Mouse (Mus musculus): Measurements from ENCODE around the gene BC030870. TPM values are rescaled to one million over a fixed set of nuclear protein-coding genes. Genes with fewer than 3 reads are reported as not detected.

Gene BC030870
- polyA plus RNA-seq, 1 experiment from 2014 or later = not detected

DNA sequence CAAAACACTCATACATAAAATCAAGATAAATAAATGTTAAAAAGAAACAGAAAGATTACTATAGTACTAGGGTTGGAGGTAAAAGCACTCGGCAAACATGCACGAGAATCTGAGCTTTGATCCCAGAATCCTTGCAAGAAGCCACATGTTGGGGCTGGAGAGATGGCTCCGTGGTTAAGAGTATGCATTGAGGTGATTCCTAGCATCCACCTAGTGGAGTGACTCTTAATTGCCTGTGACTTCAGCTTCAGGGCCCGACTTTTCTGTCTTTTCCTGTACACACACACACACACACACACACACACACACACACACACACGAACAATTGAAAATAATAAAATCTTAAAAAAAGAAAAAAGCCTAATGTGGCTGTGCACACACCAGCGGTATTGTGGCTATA is 20.4 kb downstream of the BC030870 start:
- no peak overlapping the region for H3K4me3 ChIP-seq (replicated peaks)
- 77% methylated on average over 6 of the region's 6 CpGs for WGBS
- H3K36me3 ChIP-seq = no peaks in the 10 kb centered on the region
- H3K27me3 ChIP-seq = no peaks in the 10 kb centered on the region
- no peak overlapping the region for H3K9ac ChIP-seq (replicated peaks)
- H3K4me2 ChIP-seq = no peak overlapping the region
- H3K9me3 ChIP-seq = no peaks in the 10 kb centered on the region
- no peaks in the 10 kb centered on the region for H3K4me1 ChIP-seq (replicated peaks)
- H3K27ac ChIP-seq = no peak overlapping the region
- no peak for ATAC-seq (ENCODE audit: insufficient number of reproducible peaks, insufficient read depth, low FRiP score, low TSS enrichment, low read depth)

DNA sequence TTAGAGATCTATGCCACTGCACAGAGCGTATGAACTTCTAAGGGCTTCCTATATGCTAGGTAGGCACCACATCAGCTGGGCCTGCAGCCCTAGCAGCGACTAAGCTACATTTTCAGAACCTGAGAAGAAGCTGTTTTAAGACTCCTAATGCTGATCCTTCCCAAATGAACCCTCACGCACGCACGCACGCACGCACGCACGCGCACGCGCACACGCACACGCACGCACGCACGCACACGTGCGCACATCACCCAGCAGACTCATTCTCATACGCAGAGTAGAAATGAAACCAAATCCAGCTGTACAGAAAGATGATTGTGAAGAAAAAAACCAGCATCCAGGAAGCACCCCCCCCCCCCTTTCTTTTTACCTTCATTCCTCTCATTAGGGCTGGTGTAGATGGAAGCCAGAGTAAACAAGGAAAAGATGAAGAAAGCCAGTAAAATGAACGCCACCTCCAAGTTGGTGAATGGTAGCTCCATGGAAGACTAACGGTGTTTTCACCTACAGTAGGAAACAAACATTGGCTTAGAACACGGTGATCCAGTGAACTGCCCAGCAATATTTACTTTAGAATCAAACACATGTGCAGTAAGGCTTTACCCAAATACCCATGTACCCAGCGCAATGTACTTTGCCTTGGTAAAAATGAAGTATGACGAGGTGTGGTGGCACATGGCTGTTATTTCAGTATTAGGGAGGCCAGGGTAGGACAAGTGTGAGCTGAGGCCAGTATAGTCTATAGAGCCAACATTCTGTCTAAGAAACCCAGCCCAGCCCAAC is 21.2 kb downstream of the BC030870 start:
- Histone ChIP-seq H3K4me1 (replicated peaks) (no peaks in the 10 kb centered on the region), H3K9me3 (no peaks in the 10 kb centered on the region), H3K4me3 (replicated peaks) (no peak overlapping the region), H3K9ac (replicated peaks) (no peak overlapping the region), H3K36me3 (no peaks in the 10 kb centered on the region), H3K27ac (no peak overlapping the region), H3K27me3 (no peaks in the 10 kb centered on the region), H3K4me2 (no peak overlapping the region)
- WGBS = 92% methylated on average over 25 of the region's 25 CpGs
- ATAC-seq (ENCODE audit: insufficient number of reproducible peaks, insufficient read depth, low FRiP score, low TSS enrichment, low read depth) = no peak

DNA sequence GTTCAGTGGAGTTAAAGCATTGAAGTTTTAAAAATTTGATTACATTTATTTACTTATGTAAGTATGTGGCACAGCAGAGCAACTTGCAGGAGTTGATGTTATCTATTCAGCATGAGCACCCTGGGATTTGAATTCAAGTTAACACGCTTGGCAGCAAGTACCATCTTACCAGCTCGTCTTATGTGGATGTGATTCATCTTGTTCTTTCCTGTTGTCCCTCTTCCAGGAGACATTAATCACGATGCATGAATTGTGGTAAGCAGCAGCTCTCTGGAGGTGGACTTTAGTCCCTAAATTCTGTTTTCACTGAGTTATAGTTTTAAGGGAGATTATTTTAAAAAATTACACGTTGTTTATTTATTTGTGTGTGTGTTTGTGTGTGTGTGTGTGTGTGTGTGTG is 25.3 kb downstream of the BC030870 start:
- H3K4me3 ChIP-seq (replicated peaks) = no peak overlapping the region
- H3K36me3 ChIP-seq = no peaks in the 10 kb centered on the region
- ATAC-seq (ENCODE audit: insufficient number of reproducible peaks, insufficient read depth, low FRiP score, low TSS enrichment, low read depth) = no peak
- H3K27ac ChIP-seq = no peak overlapping the region
- H3K9me3 ChIP-seq = no peaks in the 10 kb centered on the region
- no peaks in the 10 kb centered on the region for H3K27me3 ChIP-seq
- H3K9ac ChIP-seq (replicated peaks) = no peak overlapping the region
- H3K4me1 ChIP-seq (replicated peaks) = no peaks in the 10 kb centered on the region
- H3K4me2 ChIP-seq = no peak overlapping the region
- 75% methylated on average over 4 of the region's 4 CpGs for WGBS

DNA sequence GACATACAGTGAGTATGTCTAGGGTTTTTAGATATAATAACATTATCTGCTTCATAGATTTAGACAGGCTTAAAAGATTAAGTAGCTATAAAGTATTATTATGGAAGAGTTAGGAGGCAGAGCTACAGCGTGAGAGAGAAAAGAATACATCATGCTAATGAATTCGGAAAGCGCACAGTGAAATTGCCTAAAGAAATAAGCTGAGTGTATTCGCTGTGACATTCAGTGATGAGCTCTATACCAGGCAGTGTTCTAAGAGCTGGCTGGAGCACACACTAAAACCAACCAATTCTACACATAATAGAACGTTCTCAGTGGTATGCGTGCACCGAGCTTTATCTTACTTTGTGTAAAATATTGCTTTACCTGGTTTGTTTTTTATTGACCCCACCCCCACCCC is 25.7 kb downstream of the BC030870 start:
- no peaks in the 10 kb centered on the region for H3K36me3 ChIP-seq
- H3K4me3 ChIP-seq (replicated peaks) = no peak overlapping the region
- 93% methylated on average over 7 of the region's 7 CpGs for WGBS
- no peaks in the 10 kb centered on the region for H3K4me1 ChIP-seq (replicated peaks)
- no peak overlapping the region for H3K27ac ChIP-seq
- no peak overlapping the region for H3K9ac ChIP-seq (replicated peaks)
- no peaks in the 10 kb centered on the region for H3K9me3 ChIP-seq
- no peak overlapping the region for H3K4me2 ChIP-seq
- no peak for ATAC-seq (ENCODE audit: insufficient number of reproducible peaks, insufficient read depth, low FRiP score, low TSS enrichment, low read depth)
- H3K27me3 ChIP-seq = no peaks in the 10 kb centered on the region

DNA sequence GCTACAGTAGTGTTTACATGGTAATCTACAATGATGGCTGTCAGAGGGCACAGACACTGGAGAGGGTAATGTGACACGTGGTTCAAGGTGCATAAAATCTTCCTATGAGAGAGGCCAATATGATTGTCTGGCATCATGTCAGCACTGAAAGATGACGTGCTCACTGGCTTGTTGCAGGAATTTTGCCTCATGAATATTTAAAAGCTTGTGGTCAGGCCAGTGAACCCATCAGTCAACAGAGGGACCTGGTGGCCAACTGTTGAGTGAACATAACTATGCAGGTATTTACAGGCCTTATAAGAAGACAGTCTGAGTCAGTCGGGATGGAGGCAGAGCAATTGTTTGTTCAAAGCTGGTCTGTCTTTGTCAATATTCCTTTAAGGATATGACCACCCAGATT is 29.6 kb downstream of the BC030870 start:
- Histone ChIP-seq H3K9me3 (no peaks in the 10 kb centered on the region), H3K4me1 (replicated peaks) (no peaks in the 10 kb centered on the region), H3K9ac (replicated peaks) (no peak overlapping the region), H3K27me3 (no peaks in the 10 kb centered on the region), H3K27ac (no peak overlapping the region), H3K4me2 (no peak overlapping the region), H3K36me3 (no peaks in the 10 kb centered on the region), H3K4me3 (replicated peaks) (no peak overlapping the region)
- ATAC-seq (ENCODE audit: insufficient number of reproducible peaks, insufficient read depth, low FRiP score, low TSS enrichment, low read depth) = no peak
- WGBS = 75% methylated on average over 3 of the region's 3 CpGs

DNA sequence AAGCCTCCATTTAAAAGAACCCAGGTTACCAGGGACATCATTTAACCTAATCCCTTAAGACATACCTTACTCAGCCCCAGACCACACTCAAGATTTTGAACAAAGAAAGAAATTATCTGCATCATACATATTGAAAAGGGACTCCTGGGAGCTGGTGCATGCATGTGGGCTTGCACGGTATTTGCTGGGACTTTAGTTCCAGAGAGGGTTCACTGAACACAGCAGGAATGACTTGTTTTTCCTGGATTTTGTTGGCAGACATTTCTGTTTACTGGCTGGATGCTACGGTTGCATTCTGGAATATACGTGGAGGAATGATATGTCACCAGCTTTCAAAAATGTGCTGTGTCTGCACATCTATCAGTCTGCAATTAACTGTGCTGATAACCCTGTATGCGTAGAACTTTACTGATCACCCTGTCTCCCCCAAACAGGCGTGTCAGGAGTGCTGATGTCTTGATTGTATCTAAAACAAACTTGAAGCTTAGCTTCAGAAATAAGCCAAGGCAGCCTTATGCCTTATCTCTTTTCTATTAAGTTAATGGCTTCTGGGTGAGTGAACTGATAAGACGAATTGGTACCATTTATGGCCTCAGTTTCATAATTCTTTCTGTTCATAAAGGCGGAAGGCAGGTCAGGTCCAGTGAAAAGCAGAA is 31.5 kb downstream of the BC030870 start:
- 80% methylated on average over 7 of the region's 7 CpGs for WGBS
- no peaks in the 10 kb centered on the region for H3K4me1 ChIP-seq (replicated peaks)
- H3K27ac ChIP-seq = no peak overlapping the region
- H3K36me3 ChIP-seq = no peaks in the 10 kb centered on the region
- H3K9me3 ChIP-seq = no peaks in the 10 kb centered on the region
- H3K9ac ChIP-seq (replicated peaks) = no peak overlapping the region
- H3K27me3 ChIP-seq = no peaks in the 10 kb centered on the region
- no peak for ATAC-seq (ENCODE audit: insufficient number of reproducible peaks, insufficient read depth, low FRiP score, low TSS enrichment, low read depth)
- no peak overlapping the region for H3K4me2 ChIP-seq
- no peak overlapping the region for H3K4me3 ChIP-seq (replicated peaks)

DNA sequence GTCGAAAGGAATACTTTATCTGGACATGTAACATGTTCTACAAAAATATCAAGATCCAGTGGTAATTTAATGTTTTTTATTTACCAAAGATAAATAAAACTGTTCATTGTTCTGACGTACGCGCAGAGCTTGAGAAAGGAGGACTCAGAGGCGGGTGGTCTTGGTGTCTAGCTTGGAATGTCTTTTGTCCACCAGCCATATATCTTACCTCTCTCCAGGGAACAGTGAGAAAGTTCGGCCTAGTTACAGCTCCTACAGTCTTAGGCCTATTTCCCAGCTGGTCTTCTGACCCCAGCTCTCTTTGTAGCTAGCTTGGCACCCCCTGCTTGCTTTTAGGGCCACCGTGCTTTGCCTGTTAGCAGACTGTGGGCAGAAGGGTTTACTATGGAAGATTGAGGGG is 39.6 kb downstream of the BC030870 start:
- H3K27ac ChIP-seq = no peak overlapping the region
- no peak overlapping the region for H3K9ac ChIP-seq (replicated peaks)
- peaks cover 13% of the 10 kb centered on the region for H3K4me1 ChIP-seq (replicated peaks)
- no peak overlapping the region for H3K4me2 ChIP-seq
- no peaks in the 10 kb centered on the region for H3K27me3 ChIP-seq
- WGBS = 74% methylated on average over 7 of the region's 7 CpGs
- H3K9me3 ChIP-seq = no peaks in the 10 kb centered on the region
- H3K4me3 ChIP-seq (replicated peaks) = no peak overlapping the region
- no peak for ATAC-seq (ENCODE audit: insufficient number of reproducible peaks, insufficient read depth, low FRiP score, low TSS enrichment, low read depth)
- H3K36me3 ChIP-seq = no peaks in the 10 kb centered on the region

DNA sequence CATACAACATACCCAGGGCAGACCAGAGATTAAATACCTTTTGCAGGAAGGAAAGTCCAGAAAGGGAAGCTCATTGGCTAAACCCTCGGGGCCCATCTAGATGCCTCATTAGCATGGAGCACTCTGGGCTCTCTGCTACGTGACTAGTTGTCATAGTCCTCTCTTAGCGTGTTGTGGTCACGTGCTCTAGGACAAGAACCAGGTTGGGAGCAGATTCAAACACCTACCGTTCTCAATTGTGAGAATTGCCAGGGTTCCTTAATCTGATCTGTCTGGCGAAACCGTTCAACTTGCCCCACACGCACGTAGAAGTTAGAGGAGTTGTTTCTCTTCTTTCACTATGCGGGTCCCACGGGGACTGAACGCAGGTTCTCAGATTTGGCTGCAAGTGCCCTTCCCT is 41.2 kb downstream of the BC030870 start:
- Histone ChIP-seq H3K4me2 (no peak overlapping the region), H3K36me3 (no peaks in the 10 kb centered on the region), H3K27ac (no peak overlapping the region), H3K9me3 (no peaks in the 10 kb centered on the region), H3K27me3 (no peaks in the 10 kb centered on the region), H3K4me1 (replicated peaks) (peaks cover 13% of the 10 kb centered on the region), H3K9ac (replicated peaks) (no peak overlapping the region), H3K4me3 (replicated peaks) (no peak overlapping the region)
- no peak for ATAC-seq (ENCODE audit: insufficient number of reproducible peaks, insufficient read depth, low FRiP score, low TSS enrichment, low read depth)
- 83% methylated on average over 12 of the region's 12 CpGs for WGBS

DNA sequence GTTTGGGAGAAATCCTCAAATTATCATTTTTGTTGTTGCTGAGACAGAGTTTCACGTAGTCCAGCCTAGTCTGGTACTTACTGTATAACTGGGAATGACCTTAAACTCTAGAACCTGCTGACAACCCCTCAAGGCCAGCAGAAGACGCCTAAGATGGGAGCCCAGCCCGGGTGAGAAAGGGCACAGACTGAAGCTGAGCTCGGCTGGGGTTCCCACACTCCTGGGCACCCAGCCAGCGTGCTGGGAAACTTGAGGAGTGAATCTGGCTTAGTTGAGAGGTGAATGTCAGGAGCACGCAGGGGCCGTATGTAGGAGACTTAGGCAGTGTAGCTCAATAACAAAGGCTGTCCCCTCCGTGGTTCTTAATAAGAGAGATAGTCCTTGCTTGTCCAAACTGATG is 41.7 kb downstream of the BC030870 start:
- no peak overlapping the region for H3K27ac ChIP-seq
- ATAC-seq (ENCODE audit: insufficient number of reproducible peaks, insufficient read depth, low FRiP score, low TSS enrichment, low read depth) = no peak; the same call in 1 of the 2 replicates
- WGBS = 72% methylated on average over 8 of the region's 8 CpGs
- no peak overlapping the region for H3K4me2 ChIP-seq
- H3K4me3 ChIP-seq (replicated peaks) = no peak overlapping the region
- peaks cover 13% of the 10 kb centered on the region for H3K4me1 ChIP-seq (replicated peaks)
- no peaks in the 10 kb centered on the region for H3K9me3 ChIP-seq
- H3K9ac ChIP-seq (replicated peaks) = no peak overlapping the region
- no peaks in the 10 kb centered on the region for H3K36me3 ChIP-seq
- no peaks in the 10 kb centered on the region for H3K27me3 ChIP-seq

DNA sequence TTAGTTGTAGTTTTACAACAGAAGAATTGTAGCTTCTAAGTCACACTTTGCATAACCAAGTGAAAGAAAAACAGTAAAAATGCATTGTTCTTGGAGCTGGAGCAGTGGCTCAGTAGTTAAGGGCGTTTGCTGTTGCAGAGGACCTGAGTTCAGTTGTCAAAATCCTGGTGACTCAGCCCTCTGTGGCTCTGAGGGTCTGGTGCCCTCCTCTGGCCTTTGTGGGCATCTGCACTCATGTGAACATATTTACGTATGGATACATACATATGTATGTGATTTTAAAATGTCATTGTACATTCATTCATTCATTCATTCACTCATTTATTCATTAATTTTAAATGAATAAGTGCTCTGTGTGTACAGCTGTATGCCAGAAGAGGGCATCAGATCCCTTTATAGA is 43.7 kb downstream of the BC030870 start:
- Histone ChIP-seq H3K9me3 (no peaks in the 10 kb centered on the region), H3K4me3 (replicated peaks) (no peak overlapping the region), H3K27ac (no peak overlapping the region), H3K4me1 (replicated peaks) (peaks cover 13% of the 10 kb centered on the region), H3K9ac (replicated peaks) (no peak overlapping the region), H3K36me3 (no peaks in the 10 kb centered on the region), H3K4me2 (no peak overlapping the region), H3K27me3 (no peaks in the 10 kb centered on the region)
- 76% methylated on average over 2 of the region's 2 CpGs for WGBS
- ATAC-seq (ENCODE audit: insufficient number of reproducible peaks, insufficient read depth, low FRiP score, low TSS enrichment, low read depth) = no peak

DNA sequence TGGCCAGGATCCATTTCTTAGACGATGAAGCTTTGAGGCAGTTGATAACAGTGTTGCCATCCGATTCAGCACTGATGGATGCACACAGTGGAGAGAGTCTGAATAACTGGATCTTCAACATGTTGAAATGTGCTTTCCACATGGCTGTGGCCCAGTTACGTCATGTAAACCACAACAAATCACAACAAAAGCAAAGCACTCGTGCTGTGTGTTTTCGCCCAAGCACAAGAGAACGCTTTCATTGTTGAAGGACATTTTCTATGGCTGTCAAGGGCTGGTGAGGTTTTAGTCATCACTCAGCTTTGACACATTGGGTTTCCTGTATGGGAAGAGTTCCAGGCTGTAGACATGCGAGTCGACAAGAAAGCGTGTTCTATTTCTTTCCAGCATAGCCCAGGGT is 48.6 kb downstream of the BC030870 start:
- Histone ChIP-seq H3K36me3 (no peaks in the 10 kb centered on the region), H3K4me1 (replicated peaks) (no peaks in the 10 kb centered on the region), H3K9ac (replicated peaks) (no peak overlapping the region), H3K4me3 (replicated peaks) (no peak overlapping the region), H3K27me3 (no peaks in the 10 kb centered on the region), H3K4me2 (no peak overlapping the region), H3K27ac (no peak overlapping the region), H3K9me3 (no peaks in the 10 kb centered on the region)
- no peak for ATAC-seq (ENCODE audit: insufficient number of reproducible peaks, insufficient read depth, low FRiP score, low TSS enrichment, low read depth)
- WGBS = 86% methylated on average over 9 of the region's 9 CpGs

DNA sequence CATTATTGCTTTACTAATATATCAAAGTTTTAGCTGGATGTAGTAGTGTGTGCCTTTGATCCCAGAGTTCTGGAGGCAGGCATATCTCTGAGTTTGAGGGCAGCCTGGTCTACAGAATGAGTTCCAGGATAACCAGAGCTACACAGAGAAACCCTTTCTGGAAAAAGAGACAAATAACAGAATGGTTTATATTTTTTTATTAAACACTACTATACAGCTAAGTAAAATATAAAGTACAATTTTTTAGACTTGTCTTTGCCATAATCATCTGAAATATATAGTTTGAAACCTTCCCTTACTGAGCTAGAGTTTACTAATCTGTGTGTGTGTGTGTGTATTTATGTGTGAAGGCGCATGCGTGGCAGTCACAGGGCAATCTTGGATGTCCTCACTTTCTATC is 54.6 kb downstream of the BC030870 start, which contains the start of gene Gm10663:
Gm10663 (plus strand) TSS at position 301 of the 400 bp plus-strand sequence.
- H3K9ac ChIP-seq (replicated peaks) = no peak within 1 kb of the TSS
- H3K4me2 ChIP-seq = no peak within 1 kb of the TSS
- WGBS = 84% methylated on average over 2 of the region's 2 CpGs
- no peaks in the 10 kb centered on the region for H3K27me3 ChIP-seq
- peaks cover 4% of the 10 kb centered on the region; the same call in 1 of the 2 replicates for H3K4me1 ChIP-seq (replicated peaks)
- H3K9me3 ChIP-seq = no peaks in the 10 kb centered on the region
- no peaks in the 10 kb centered on the region for H3K36me3 ChIP-seq
- no peak within 1 kb of the TSS for H3K4me3 ChIP-seq (replicated peaks)
- no peak within 1 kb of the TSS for H3K27ac ChIP-seq
- no peak for ATAC-seq (ENCODE audit: insufficient number of reproducible peaks, insufficient read depth, low FRiP score, low TSS enrichment, low read depth)
